Mouse (Mus musculus) heart, postnatal 0 days (tissue): ENCODE measurements around the gene Ece1. TPM values are rescaled to one million over a fixed set of nuclear protein-coding genes. Genes with fewer than 3 reads are reported as not detected.

Experiments used
- ATAC-seq: fragments of 200-750 bp; cut with Nextera tagmentation; 2 replicates; pipeline ENCODE4 v1.8.0; 2017; ENCODE audit warnings: low read depth, moderate number of reproducible peaks, moderate library complexity; ENCODE audit not compliant: insufficient read depth
- DNase-seq: peaks from one replicate; pipeline ENCODE4 v3.0.0-alpha.2; 2016; ENCODE audit warnings: low spot score
- H3K27ac ChIP-seq: fragments of 300-500 bp; sonication (generic); 2 replicates; pipeline ENCODE4 v1.5.1; 2014; ENCODE audit warnings: low read depth, mild to moderate bottlenecking
- H3K27me3 ChIP-seq: fragments of 300-500 bp; sonication (generic); 2 replicates; pipeline ENCODE4 v1.6.1; 2014; ENCODE audit warnings: low read length, mixed read lengths; ENCODE audit not compliant: control insufficient read depth, insufficient read depth
- H3K36me3 ChIP-seq: fragments of 300-500 bp; sonication (generic); replicated peaks from 2 replicates; pipeline ENCODE4 v1.6.1; 2014; ENCODE audit warnings: low read length, mixed read lengths; ENCODE audit not compliant: control insufficient read depth, insufficient read depth
- H3K4me1 ChIP-seq: fragments of 300-500 bp; sonication (generic); 2 replicates; pipeline ENCODE4 v1.6.1; 2014; ENCODE audit warnings: antibody characterized with exemption; ENCODE audit not compliant: control insufficient read depth, insufficient read depth
- H3K4me2 ChIP-seq: fragments of 300-500 bp; sonication (generic); 2 replicates; pipeline ENCODE4 v1.6.1; 2014; ENCODE audit warnings: low read depth, mild to moderate bottlenecking, low read length, moderate library complexity
- H3K4me3 ChIP-seq: fragments of 300-500 bp; sonication (generic); 2 replicates; pipeline ENCODE4 v1.5.1; 2014; ENCODE audit warnings: low read depth, low read length
- H3K9ac ChIP-seq: fragments of 300-500 bp; sonication (generic); replicated peaks from 2 replicates; pipeline ENCODE4 v1.6.1; 2014; ENCODE audit warnings: low read depth, low read length, mixed read lengths
- H3K9me3 ChIP-seq: fragments of 300-500 bp; sonication (generic); replicated peaks from 2 replicates; pipeline ENCODE4 v1.6.1; 2016; ENCODE audit warnings: low read length; ENCODE audit not compliant: control insufficient read depth
- CTCF ChIP-seq: IDR thresholded peaks from 2 replicates; pipeline ENCODE4 v1.5.1; 2016; ENCODE audit warnings: antibody characterized with exemption, control low read depth, low read depth
- EP300 ChIP-seq: IDR thresholded peaks from 2 replicates; pipeline ENCODE4 v1.6.1; 2016; ENCODE audit warnings: antibody characterized with exemption, low read depth
- WGBS: fragments of 180-500 bp; shearing (Covaris S2); extraction: QIAGEN DNeasy Blood & Tissue Kit; methylation state at CpG from one replicate; pipeline ENCODE4 v1.1.7; 2014; 5-methylcytosine and 5-hydroxymethylcytosine counted together
- polyA plus RNA-seq: library from polyadenylated mRNA; unstranded; fragments of >200 nt; fragmentation: Nextera tagmentation; extraction: Ambion mirVana; gene quantifications from 2 replicates; pipeline ENCODE4 v1.2.1, GENCODE M21; 2015
- total RNA-seq: library from RNA; depleted of rRNA; stranded (reverse); fragments of >200 nt; gene quantifications from 2 replicates; pipeline ENCODE4 v1.2.3, GENCODE M21; 2014; ENCODE audit warnings: low replicate concordance

Gene Ece1
- total and polyA plus RNA-seq, 2 experiments from 2014 or later = 35.4 to 140 TPM

GRCm38 (mm10) chr4:137869667-137870274 lies 7.7 kb downstream of the Ece1 start:
- Histone ChIP-seq H3K9me3 (no peaks in the 10 kb centered on the region), H3K4me1 (peaks cover 18% of the 10 kb centered on the region), H3K36me3 (no peaks in the 10 kb centered on the region), H3K9ac (no peak overlapping the region), H3K27ac (no peak overlapping the region), H3K4me2 (no peak overlapping the region; the same call in 1 of the 2 replicates), H3K4me3 (no peak overlapping the region), H3K27me3 (0 out of 2 replicates have a peak, but pooled peaks cover 7% of the 10 kb centered on the region)
- no peak for TF ChIP-seq EP300
- TF ChIP-seq CTCF = no peak
- ATAC-seq = no peak
- no peak for DNase-seq
- WGBS = 32% methylated on average over 16 of the region's 16 CpGs

GRCm38 (mm10) chr4:137870979-137871378 lies 8.9 kb downstream of the Ece1 start:
- Histone ChIP-seq H3K4me3 (no peak overlapping the region), H3K4me1 (peaks cover 11% of the 10 kb centered on the region), H3K36me3 (no peaks in the 10 kb centered on the region), H3K27ac (no peak overlapping the region), H3K9me3 (no peaks in the 10 kb centered on the region), H3K27me3 (0 out of 2 replicates have a peak, but pooled peaks cover 7% of the 10 kb centered on the region), H3K4me2 (no peak overlapping the region), H3K9ac (no peak overlapping the region)
- 85% methylated on average over 4 of the region's 4 CpGs for WGBS
- DNase-seq = no peak
- ATAC-seq = no peak
- TF ChIP-seq EP300 (no peak), CTCF (no peak; the same call in none of the 2 replicates)

GRCm38 (mm10) chr4:137871431-137871830 lies 9.4 kb downstream of the Ece1 start:
- ATAC-seq (no peak), DNase-seq (no peak)
- Histone ChIP-seq H3K4me2 (no peak overlapping the region), H3K36me3 (no peaks in the 10 kb centered on the region), H3K9me3 (no peaks in the 10 kb centered on the region), H3K9ac (no peak overlapping the region), H3K27ac (no peak overlapping the region), H3K27me3 (0 out of 2 replicates have a peak, but pooled peaks cover 7% of the 10 kb centered on the region), H3K4me3 (no peak overlapping the region), H3K4me1 (peaks cover 11% of the 10 kb centered on the region)
- TF ChIP-seq EP300 = no peak
- no peak; the same call in 1 of the 2 replicates for TF ChIP-seq CTCF
- WGBS = 85% methylated on average over 8 of the region's 8 CpGs

GRCm38 (mm10) chr4:137874337-137874736 lies 12.3 kb downstream of the Ece1 start:
- Histone ChIP-seq H3K9ac (no peak overlapping the region), H3K4me2 (no peak overlapping the region), H3K36me3 (no peaks in the 10 kb centered on the region), H3K27me3 (0 out of 2 replicates have a peak, but pooled peaks cover 3% of the 10 kb centered on the region), H3K9me3 (no peaks in the 10 kb centered on the region), H3K27ac (no peak overlapping the region), H3K4me3 (no peak overlapping the region), H3K4me1 (no peaks in the 10 kb centered on the region)
- no peak for ATAC-seq
- no peak for DNase-seq
- 34% methylated on average over 7 of the region's 7 CpGs for WGBS
- TF ChIP-seq EP300 (no peak), CTCF (no peak)

- no peak overlapping the region for H3K9ac ChIP-seq
- no peak overlapping the region for H3K4me3 ChIP-seq
- TF ChIP-seq EP300 = no peak
- no peak for TF ChIP-seq CTCF
- WGBS = 49% methylated on average over 4 of the region's 4 CpGs
- no peaks in the 10 kb centered on the region for H3K36me3 ChIP-seq
- H3K4me1 ChIP-seq = no peaks in the 10 kb centered on the region
- no peaks in the 10 kb centered on the region for H3K9me3 ChIP-seq
- no peak for DNase-seq
- no peak overlapping the region for H3K4me2 ChIP-seq
- H3K27me3 ChIP-seq = 0 out of 2 replicates have a peak, but pooled peaks cover 3% of the 10 kb centered on the region
- no peak for ATAC-seq
- H3K27ac ChIP-seq = no peak overlapping the region
These were observed 12.8 kb downstream of the Ece1 start for GRCm38 (mm10) chr4:137874826-137875225.
